Mouse (Mus musculus) left cerebral cortex, adult 2 months (tissue): ENCODE data around the gene Bdh1. TPM values are rescaled to one million over a fixed set of nuclear protein-coding genes. Genes with fewer than 3 reads are reported as not detected.
A peak's percentile ranks its signal among the peaks of the same experiment; 100 is the strongest.

Experiments used
- DNase-seq, 2 experiments: peaks; one replicate each; pipeline ENCODE4 v3.0.0; 2021 to 2022; ENCODE audit warnings: low spot score in 2 of 2, mixed read lengths in 1 of 2; ENCODE audit errors: extremely low spot score in 1 of 2
- H3K27ac ChIP-seq: fragments of 200-600 bp; 2 replicates; pipeline ENCODE4 v1.8.1; 2022
- H3K4me3 ChIP-seq: fragments of 200-600 bp; 2 replicates; pipeline ENCODE4 v1.8.1; 2022
- CTCF ChIP-seq: fragments of 200-600 bp; IDR thresholded peaks from 2 replicates; pipeline ENCODE4 v1.8.1; 2022; ENCODE audit warnings: antibody characterized with exemption, mild to moderate bottlenecking, moderate library complexity
- intact Hi-C: fragments of 180-260 bp; cut with DNase I; formaldehyde crosslinking; loops from one replicate; pipeline ENCODE4 v1.15.1; 2025
- total RNA-seq, 2 experiments: library from RNA; stranded (reverse); gene quantifications; 2 replicates each; pipeline ENCODE4 v1.2.3; 2021

Bdh1 gene
- total RNA-seq, 2 experiments from 2014 or later, result 108 TPM

DNA sequence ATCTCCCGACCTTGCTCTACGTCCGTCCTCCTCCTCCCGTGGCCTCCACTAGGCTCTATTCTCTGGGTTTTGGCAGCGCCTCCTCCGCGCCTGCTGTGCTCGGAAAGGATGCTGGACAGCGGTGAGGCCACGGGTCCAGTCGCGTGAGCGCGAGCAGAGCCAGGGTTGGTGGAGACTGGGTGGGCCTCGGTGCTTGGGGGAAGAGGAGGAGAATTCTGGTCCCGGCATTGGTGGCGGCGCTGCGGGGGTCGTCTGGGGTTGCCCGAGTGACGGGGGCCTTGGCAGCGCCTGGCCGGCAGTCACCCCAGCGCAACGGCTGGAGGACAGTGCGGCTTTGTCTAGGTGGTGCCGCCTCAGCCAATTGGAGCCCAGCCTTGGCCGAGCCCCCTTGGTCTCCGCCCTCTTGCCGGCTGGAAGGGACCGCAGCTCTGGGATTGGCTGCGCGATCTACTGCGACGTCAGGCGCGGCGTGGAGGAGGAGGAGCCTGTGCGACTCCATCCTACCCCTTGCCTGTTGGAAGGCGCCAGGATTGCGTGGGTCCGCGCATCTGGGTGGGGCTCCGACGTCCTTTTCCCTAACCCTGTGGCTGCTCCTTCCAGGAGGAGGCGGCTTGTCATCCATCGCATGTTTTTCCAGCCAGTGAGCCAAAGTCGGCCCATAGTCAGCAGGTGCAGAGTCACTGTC lies 7.5 kb downstream of the Bdh1 start:
- Histone ChIP-seq H3K4me3 (peak overlapping the region; percentile 94), H3K27ac (peak overlapping the region; percentile 94)
- DNase-seq, result peak; percentile 96 to 97
- no peak for TF ChIP-seq CTCF
- intact Hi-C loops, result no loop called here

DNA sequence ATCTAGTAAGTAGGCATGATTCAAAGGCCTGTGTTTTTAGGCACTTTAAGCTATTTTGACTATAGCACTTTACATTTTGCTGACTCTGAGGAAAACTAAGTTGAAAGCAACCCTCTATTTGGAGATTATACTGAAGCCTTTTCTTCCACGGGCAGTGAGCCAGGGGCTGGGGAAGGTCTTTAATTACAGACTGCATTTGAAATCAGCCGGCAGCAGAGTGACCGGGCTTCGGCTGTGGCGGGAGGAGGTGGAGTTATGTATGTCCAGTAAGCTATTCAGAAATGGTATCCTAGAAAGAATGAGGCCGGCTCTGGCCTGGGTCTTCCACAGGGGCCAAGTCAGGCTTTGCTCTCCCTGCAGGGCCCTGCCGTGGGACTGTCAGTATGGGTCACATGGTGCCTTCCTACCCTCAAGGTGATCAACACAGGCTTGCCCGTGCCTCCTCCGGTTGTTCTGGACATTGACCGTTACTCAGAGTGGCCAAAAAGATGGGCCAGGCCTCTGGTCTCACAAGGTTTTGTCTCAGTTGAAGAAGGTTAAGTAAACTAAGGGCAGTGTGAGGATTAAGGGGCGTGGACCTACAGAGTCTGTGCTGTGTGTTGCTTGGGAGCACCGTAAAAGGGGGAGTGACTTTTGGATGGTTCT lies 11.5 kb downstream of the Bdh1 start:
- H3K27ac ChIP-seq, result peak overlapping the region; percentile 5; the same call in 1 of the 2 replicates
- no peak for DNase-seq
- no peak overlapping the region for H3K4me3 ChIP-seq
- TF ChIP-seq CTCF, result no peak
- intact Hi-C loops, result no loop called here

DNA sequence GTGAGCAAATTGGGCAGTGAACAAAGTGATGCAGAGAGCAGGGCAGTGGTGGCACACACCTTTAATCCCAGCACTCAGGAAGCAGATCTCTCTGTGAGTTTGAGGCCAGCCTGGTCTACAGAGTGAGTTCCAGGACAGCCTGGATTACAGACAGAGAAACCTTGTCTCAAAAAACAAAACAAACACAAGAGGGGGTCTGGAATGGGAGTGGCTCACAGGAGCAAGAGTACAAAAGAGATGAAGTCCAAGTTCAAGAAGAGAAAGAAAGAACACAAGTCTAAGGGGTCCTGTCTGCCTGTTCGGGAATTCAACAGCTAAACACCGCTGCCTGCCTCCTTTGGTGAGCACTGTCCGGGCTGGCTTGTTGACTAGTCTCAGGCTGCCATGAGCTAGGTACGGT lies 13.1 kb downstream of the Bdh1 start:
- DNase-seq, result no peak
- TF ChIP-seq CTCF, result no peak
- intact Hi-C loops, result no loop called here

DNA sequence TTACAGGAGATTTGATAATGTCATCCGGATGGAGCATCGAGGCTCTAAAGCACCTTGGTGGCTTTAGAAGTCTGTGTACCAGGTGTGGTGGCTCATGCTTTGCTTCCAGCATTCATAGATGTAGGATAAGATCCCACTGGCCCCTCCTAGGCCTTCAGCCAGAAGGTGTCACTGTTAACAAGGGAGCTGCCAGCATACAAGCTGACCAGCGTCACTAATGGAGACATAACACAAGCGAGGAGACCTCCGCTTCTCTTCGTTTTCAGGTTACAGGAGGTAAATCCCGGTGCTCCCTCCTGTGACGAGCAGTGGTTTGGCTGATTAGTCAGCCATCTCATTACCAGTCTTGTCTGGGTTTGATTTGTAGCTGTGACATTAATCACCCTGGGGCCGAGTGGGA lies 14.0 kb downstream of the Bdh1 start:
- Histone ChIP-seq H3K27ac (no peak overlapping the region), H3K4me3 (no peak overlapping the region)
- intact Hi-C loops, result no loop called here
- TF ChIP-seq CTCF, result no peak; the same call in 1 of the 2 replicates
- DNase-seq, result no peak

More for the DNA sequence above, 13.1 kb downstream of the Bdh1 start:
- Histone ChIP-seq H3K27ac (no peak overlapping the region), H3K4me3 (no peak overlapping the region)

DNA sequence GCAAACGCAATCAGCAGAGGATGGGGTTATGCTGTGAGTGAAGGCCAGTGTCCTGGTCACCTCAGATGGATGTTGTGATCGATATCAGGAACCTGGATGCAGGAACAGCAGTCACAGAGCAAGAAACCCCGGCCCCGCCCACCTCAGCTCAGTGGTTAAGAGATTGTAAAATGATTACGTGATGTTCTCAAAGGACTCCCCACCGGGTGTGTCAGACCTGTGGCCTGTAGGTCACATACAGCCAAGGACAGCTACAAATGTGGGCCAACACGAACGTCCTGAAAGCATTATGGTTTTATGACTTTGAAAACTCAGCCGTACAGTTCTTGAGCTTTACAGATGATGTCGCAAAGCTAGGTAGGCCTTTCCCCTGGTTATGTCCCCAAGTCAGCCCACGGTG lies 15.3 kb downstream of the Bdh1 start:
- no peak overlapping the region for H3K27ac ChIP-seq
- intact Hi-C loops, result no loop called here
- TF ChIP-seq CTCF, result no peak
- DNase-seq, result no peak
- no peak overlapping the region for H3K4me3 ChIP-seq

DNA sequence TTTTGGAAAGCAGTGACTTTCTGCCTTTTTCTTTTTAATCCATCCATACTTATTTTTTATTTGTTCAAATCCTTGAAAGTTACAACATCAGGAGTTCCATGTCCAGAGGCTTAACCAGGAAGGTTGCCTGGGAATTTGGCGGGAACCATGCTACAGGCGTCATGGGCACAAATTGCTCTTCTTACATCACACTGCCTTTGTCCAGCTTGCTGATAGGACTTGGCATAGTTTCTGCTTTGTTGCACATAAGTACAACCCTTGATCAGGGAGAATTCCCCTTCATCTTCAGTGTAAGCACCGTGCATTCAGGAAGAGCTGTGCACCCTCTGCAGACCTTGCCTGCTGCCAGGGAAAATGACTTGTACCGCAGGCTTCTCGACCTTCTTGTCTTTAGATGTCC lies 17.4 kb downstream of the Bdh1 start:
- no peak for TF ChIP-seq CTCF
- no peak for DNase-seq
- intact Hi-C loops, result no loop called here
- H3K27ac ChIP-seq, result no peak overlapping the region
- no peak overlapping the region for H3K4me3 ChIP-seq

DNA sequence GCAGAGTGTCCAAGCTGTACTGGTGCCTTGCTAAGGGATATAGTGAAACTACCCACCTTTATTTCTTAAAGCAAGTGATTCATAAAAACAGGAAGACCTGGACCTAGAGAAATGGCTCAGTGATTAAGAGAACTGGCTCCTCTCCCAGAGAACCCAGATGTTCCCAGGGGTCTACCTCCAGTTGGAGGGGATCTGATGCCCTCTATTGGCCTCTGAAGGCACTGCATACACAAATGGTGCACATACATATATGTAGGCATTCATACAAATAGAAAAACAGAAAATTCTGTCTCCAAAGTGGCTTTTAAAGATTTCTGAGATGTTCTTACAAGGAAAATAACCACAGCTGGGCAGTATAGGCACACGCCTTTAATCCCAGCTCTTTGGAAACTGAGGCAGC lies 18.0 kb downstream of the Bdh1 start:
- no peak overlapping the region for H3K4me3 ChIP-seq
- intact Hi-C loops, result no loop called here
- DNase-seq, result no peak
- H3K27ac ChIP-seq, result no peak overlapping the region
- peak; percentile 26 for TF ChIP-seq CTCF

DNA sequence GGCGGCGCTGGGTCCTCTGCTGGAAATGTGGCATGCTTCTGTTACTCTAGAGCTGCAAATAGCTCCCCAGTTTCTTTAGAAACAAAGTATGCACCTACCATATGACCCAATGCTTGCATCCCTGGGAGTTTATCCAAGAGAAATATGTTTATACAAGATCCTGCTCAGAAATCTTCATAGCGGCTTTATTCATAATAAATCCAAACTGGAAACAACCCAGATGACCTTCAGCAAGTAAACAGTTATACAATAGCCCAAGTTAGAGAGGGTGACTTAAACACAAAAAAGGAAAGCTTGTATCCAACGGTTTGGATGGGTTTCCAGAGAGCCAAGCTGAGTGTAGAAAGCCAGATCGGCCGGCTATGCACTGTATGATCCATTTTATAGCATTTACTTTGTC lies 22.4 kb downstream of the Bdh1 start:
- intact Hi-C loops, result no loop called here
- no peak for DNase-seq
- H3K4me3 ChIP-seq, result no peak overlapping the region
- TF ChIP-seq CTCF, result no peak
- no peak overlapping the region for H3K27ac ChIP-seq

DNA sequence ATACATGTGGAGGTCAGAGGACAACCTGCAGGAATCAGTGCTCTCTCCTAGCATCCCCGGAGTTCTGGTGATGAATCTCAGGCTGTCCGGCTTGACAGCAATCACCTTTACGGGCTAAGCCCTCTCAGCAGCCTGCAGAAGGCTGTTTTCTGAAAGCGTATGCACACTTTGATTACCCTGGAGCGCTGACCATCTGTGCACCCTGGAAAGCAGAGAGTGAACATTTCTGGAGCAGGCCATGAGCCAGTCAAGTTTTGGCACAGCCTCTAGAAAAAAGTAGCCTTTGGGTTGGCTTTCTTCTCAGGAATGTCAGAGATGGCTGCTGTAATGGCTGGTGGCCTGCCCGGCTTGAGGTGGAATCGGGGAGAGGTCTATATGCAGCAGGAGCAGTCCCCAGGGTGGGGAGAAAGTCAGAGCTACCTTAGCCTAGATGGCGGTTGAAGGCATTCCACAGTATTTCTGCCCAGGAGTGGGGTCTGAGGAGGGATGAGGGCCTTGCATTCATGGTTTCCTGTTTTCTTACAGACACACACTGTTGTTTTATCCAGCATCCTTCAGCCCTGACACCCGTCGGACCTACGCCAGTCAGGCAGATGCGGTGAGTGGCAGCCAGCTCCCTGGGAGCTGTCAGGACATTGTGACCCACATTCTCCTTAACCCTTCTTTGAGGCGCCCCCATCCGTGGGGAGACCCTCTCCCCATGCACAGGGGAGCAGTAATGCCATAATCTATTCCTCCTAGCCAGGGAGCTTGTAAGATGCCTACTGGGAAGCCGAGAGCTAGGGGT lies 24.2 kb downstream of the Bdh1 start:
- no peak overlapping the region for H3K4me3 ChIP-seq

DNA sequence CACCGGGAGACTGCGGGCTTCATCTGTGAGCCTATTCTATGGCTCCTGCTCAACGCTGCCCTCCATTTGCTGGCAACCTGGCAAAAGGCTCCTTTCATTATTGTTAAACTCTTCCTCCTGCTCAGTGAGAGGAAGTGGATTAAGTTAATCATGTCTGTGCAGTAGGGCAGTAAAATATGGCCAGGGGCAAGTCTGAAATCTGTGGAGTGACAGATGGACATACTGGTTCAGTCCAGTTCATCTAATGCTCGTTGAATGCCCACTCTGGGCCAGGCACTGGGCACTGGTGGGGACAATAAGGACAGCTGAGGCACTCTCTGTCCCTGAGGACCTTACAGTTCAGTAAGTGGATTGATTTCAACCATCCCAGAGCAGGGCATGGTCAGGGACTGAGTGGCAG lies 27.9 kb downstream of the Bdh1 start:
- intact Hi-C loops, result no loop called here
- DNase-seq, result no peak
- TF ChIP-seq CTCF, result no peak
- Histone ChIP-seq H3K27ac (no peak overlapping the region), H3K4me3 (no peak overlapping the region)

More for the DNA sequence above, 24.2 kb downstream of the Bdh1 start:
- DNase-seq, result no peak
- intact Hi-C loops, result no loop called here
- no peak for TF ChIP-seq CTCF
- no peak overlapping the region; the same call in 1 of the 2 replicates for H3K27ac ChIP-seq

DNA sequence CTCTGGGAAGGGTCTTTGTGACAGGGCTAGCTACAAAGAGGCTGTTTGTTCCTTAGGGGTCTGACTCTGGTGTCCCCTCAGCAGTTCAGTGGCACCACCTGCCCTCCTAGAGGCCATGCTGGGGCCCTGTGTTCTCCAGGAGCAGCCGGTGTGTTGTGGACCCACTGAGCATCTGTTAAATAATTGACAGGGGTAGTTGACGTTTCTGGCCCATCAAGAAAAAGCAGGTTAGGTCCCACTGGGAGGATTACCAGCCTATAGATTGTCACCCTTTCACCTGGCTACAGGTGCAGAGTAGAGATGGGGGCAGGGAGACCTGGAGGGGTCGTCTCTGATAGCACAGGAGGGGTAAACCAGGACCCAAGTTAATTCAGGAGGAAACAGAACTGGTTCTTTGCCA lies 29.2 kb downstream of the Bdh1 start:
- H3K27ac ChIP-seq, result no peak overlapping the region; the same call in 1 of the 2 replicates
- TF ChIP-seq CTCF, result no peak
- intact Hi-C loops, result no loop called here
- no peak overlapping the region for H3K4me3 ChIP-seq
- no peak for DNase-seq

DNA sequence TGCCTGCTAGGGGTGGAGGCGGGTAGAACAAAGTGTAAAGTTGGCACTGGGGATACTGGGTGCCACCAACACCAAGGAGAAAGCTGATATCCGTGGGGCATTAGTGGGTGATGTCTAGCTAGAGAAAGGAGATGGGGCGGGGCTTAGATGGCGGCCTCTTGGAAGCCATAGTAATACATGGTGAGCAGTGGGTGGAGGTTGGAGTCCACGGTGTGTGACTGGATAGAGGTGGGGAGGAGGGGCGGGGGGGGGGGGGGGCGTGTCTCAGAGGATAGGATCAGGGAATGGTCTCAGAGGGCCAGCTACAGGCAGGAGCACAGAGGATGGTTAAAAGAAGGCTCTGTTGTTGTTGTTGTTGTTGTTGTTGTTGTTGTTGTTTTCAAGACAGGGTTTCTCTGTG lies 30.4 kb downstream of the Bdh1 start:
- intact Hi-C loops, result no loop called here
- no peak overlapping the region for H3K27ac ChIP-seq

More for the DNA sequence above, 30.4 kb downstream of the Bdh1 start:
- no peak for DNase-seq
- H3K4me3 ChIP-seq, result no peak overlapping the region
- TF ChIP-seq CTCF, result no peak
